26 mouse cellular contexts compared by ENCODE assay signal in the genomic region with DNA sequence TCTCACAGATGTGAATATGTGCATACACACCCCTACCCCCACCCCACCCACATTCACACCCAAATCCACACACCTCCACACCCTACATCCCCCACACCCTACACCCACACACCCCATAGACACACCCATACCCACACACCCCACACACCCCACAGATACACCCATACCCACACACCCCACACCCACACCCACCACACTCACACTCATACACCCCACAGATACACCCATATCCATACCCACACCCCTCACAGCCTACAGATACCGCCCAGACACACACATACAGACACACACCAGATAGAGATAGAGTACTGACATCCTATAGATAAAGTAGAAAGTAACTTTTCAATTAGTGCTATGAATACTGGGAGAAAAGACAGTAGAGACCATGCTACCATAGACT.
"Had no signal": no experiment of that assay in that cellular context is flagged by ENCODE, and none has a peak within 500 bp of the region (broad histone marks: within the 10 kb centered on the region; RNA-seq: fewer than 3 reads in every experiment).

No protein-coding gene starts in this region.

- DNase-seq: gastrocnemius, postnatal 14 days; gastrocnemius, postnatal 36 days; heart, adult 18-20 months; heart, postnatal 14 days; heart, postnatal 36 days; kidney, adult 11 months; kidney, adult 2 months; kidney, adult 9 months; kidney, postnatal 14 days; kidney, postnatal 36 days; layer of hippocampus, adult 9-11 months; layer of hippocampus, postnatal 36 days; left cerebral cortex, postnatal 4 days had no signal

- H3K4me3 ChIP-seq: heart, embryonic 13.5 days; heart, embryonic 15.5 days; hindbrain, embryonic 13.5 days; hindbrain, embryonic 15.5 days; kidney, embryonic 15.5 days; limb, embryonic 13.5 days; limb, embryonic 15.5 days; liver, embryonic 12.5 days had no signal

- H3K9me3 ChIP-seq: heart, embryonic 13.5 days; heart, embryonic 15.5 days; hindbrain, embryonic 13.5 days; hindbrain, embryonic 15.5 days; kidney, embryonic 15.5 days; limb, embryonic 13.5 days; limb, embryonic 15.5 days had no signal

- H3K27ac ChIP-seq: heart, embryonic 13.5 days; heart, embryonic 15.5 days; hindbrain, embryonic 13.5 days; hindbrain, embryonic 15.5 days; hindbrain, postnatal 0 days; kidney, embryonic 15.5 days; kidney, postnatal 0 days; limb, embryonic 13.5 days; limb, embryonic 15.5 days; liver, embryonic 12.5 days; liver, embryonic 14.5 days had no signal

- ATAC-seq: hindbrain, postnatal 0 days; intestine, embryonic 16.5 days; liver, embryonic 12.5 days had no signal

- H3K27me3 ChIP-seq: heart, embryonic 13.5 days; heart, embryonic 15.5 days; hindbrain, embryonic 13.5 days; hindbrain, embryonic 15.5 days; kidney, embryonic 15.5 days; limb, embryonic 13.5 days; limb, embryonic 15.5 days; liver, embryonic 12.5 days had no signal

- H3K4me1 ChIP-seq: heart, embryonic 13.5 days; heart, embryonic 15.5 days; hindbrain, embryonic 13.5 days; hindbrain, embryonic 15.5 days; kidney, embryonic 15.5 days; liver, embryonic 12.5 days had no signal

- H3K4me2 ChIP-seq: heart, embryonic 11.5 days; heart, embryonic 13.5 days; heart, embryonic 15.5 days; hindbrain, embryonic 13.5 days; hindbrain, embryonic 15.5 days; kidney, embryonic 15.5 days; limb, embryonic 13.5 days; limb, embryonic 15.5 days; liver, embryonic 12.5 days had no signal

- H3K9ac ChIP-seq: heart, embryonic 13.5 days; heart, embryonic 15.5 days; hindbrain, embryonic 13.5 days; hindbrain, embryonic 15.5 days; kidney, embryonic 15.5 days; limb, embryonic 13.5 days; limb, embryonic 15.5 days; liver, embryonic 12.5 days; liver, embryonic 14.5 days had no signal

- H3K36me3 ChIP-seq: heart, embryonic 13.5 days; heart, embryonic 15.5 days; hindbrain, embryonic 13.5 days; hindbrain, embryonic 15.5 days; kidney, embryonic 15.5 days; limb, embryonic 13.5 days; limb, embryonic 15.5 days; liver, embryonic 12.5 days had no signal
